Mouse (Mus musculus): ENCODE results near the gene Exosc2. TPM values are rescaled to one million over a fixed set of nuclear protein-coding genes. Genes with fewer than 3 reads are reported as not detected.

Exosc2 gene
- total and polyA plus RNA-seq, 2 experiments, result 6.3 to 10.4 TPM

DNA sequence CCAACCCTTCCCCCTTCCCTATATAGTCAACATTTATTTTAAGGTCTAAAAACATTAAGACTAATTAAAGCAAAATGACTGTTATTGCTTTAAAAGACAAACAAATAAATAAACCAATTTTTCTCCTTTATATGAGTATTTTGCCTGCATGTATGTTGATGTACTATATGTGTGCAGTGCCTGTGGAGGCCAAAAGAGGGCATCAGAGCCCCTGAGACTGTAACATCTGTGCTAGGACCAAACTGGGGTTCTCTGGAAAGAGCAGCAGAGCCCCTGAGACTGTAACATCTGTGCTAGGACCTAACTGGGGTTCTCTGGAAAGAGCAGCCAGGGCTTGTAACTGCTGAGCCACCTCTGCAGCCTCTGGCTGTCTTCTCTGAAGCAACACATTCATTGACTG is 27.7 kb downstream of the Exosc2 start:
- Histone ChIP-seq H3K4me1 (ENCODE audit: control insufficient read depth, insufficient read depth, low read length) (no peaks in the 10 kb centered on the region; the same call in 1 of the 2 replicates), H3K27me3 (ENCODE audit: control insufficient read depth, insufficient read depth, low read length) (no peaks in the 10 kb centered on the region), H3K79me2 (ENCODE audit: control insufficient read depth, insufficient read depth, low read length) (no peaks in the 10 kb centered on the region), H3K36me3 (ENCODE audit: control insufficient read depth, insufficient read depth, low read length) (peaks cover 13% of the 10 kb centered on the region; the same call in 1 of the 2 replicates), H3K4me3 (ENCODE audit: insufficient read depth, low read depth, low read length) (no peak overlapping the region), H3K9ac (ENCODE audit: low read depth, low read length) (no peak overlapping the region), H3K27ac (replicated peaks; ENCODE audit: insufficient read depth, low read depth, low read length) (no peak overlapping the region)
- TF ChIP-seq POLR2A (IDR thresholded peaks at IDR 0.05; ENCODE audit: extremely low read depth, insufficient read depth, low read length) (no peak), CTCF (IDR thresholded peaks at IDR 0.05; ENCODE audit: low read depth, low read length) (peak; percentile 42; the same call in 1 of the 2 replicates)
- no peak for DNase-seq (ENCODE audit: extremely low read depth, low read depth, low spot score)

- no peak for DNase-seq (ENCODE audit: extremely low read depth, low read depth, low spot score)
- Histone ChIP-seq H3K9ac (ENCODE audit: low read depth, low read length) (no peak overlapping the region), H3K27me3 (ENCODE audit: control insufficient read depth, insufficient read depth, low read length) (no peaks in the 10 kb centered on the region), H3K36me3 (ENCODE audit: control insufficient read depth, insufficient read depth, low read length) (peaks cover 8% of the 10 kb centered on the region), H3K4me1 (ENCODE audit: control insufficient read depth, insufficient read depth, low read length) (peaks cover 2% of the 10 kb centered on the region; the same call in 1 of the 2 replicates), H3K79me2 (ENCODE audit: control insufficient read depth, insufficient read depth, low read length) (peaks cover 6% of the 10 kb centered on the region), H3K4me3 (ENCODE audit: insufficient read depth, low read depth, low read length) (no peak overlapping the region), H3K27ac (replicated peaks; ENCODE audit: insufficient read depth, low read depth, low read length) (no peak overlapping the region)
- WGBS, result 50% methylated on average over 7 of the region's 7 CpGs
- TF ChIP-seq POLR2A (IDR thresholded peaks at IDR 0.05; ENCODE audit: extremely low read depth, insufficient read depth, low read length), result no peak
- no peak for TF ChIP-seq CTCF (IDR thresholded peaks at IDR 0.05; ENCODE audit: low read depth, low read length)
Observed at GRCm38 (mm10) chr2:31700545-31701446, 30.3 kb downstream of the Exosc2 start.

GRCm38 (mm10) chr2:31703226-31703625 is 32.7 kb downstream of the Exosc2 start:
- no peak overlapping the region for H3K4me3 ChIP-seq (ENCODE audit: insufficient read depth, low read depth, low read length)
- H3K79me2 ChIP-seq (ENCODE audit: control insufficient read depth, insufficient read depth, low read length), result peaks cover 9% of the 10 kb centered on the region
- H3K9ac ChIP-seq (ENCODE audit: low read depth, low read length), result no peak overlapping the region
- H3K27me3 ChIP-seq (ENCODE audit: control insufficient read depth, insufficient read depth, low read length), result no peaks in the 10 kb centered on the region
- peaks cover 4% of the 10 kb centered on the region; the same call in 1 of the 2 replicates for H3K4me1 ChIP-seq (ENCODE audit: control insufficient read depth, insufficient read depth, low read length)
- no peak overlapping the region for H3K27ac ChIP-seq (replicated peaks; ENCODE audit: insufficient read depth, low read depth, low read length)
- DNase-seq (ENCODE audit: extremely low read depth, low read depth, low spot score), result peak; percentile 71
- H3K36me3 ChIP-seq (ENCODE audit: control insufficient read depth, insufficient read depth, low read length), result peaks cover 2% of the 10 kb centered on the region; the same call in 1 of the 2 replicates
- TF ChIP-seq CTCF (IDR thresholded peaks at IDR 0.05; ENCODE audit: low read depth, low read length) (no peak), POLR2A (IDR thresholded peaks at IDR 0.05; ENCODE audit: extremely low read depth, insufficient read depth, low read length) (no peak)

DNA sequence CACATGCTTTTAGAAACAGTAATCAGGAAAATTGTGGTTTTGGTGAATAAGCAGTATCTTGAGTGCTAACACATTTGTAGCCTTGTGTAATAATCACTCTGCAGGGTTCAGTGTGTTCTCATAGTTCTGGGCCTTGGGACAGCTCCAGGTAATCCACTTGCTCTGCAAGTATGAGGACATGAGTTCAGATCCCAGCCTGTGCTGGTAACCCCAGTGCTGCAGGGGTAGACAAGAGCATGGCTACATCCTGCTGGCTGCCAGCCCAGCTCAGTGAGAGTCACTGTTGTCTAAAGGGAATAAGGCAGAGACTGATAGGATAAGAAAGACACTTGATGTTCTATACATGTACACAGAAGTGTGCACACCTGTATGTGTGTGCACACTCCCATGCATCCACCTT is 35.4 kb downstream of the Exosc2 start:
- H3K4me3 ChIP-seq (ENCODE audit: insufficient read depth, low read depth, low read length), result no peak overlapping the region
- TF ChIP-seq CTCF (IDR thresholded peaks at IDR 0.05; ENCODE audit: low read depth, low read length) (no peak), POLR2A (IDR thresholded peaks at IDR 0.05; ENCODE audit: extremely low read depth, insufficient read depth, low read length) (no peak)

GRCm38 (mm10) chr2:31706531-31706930 is 36.0 kb downstream of the Exosc2 start:
- Histone ChIP-seq H3K9ac (ENCODE audit: low read depth, low read length) (no peak overlapping the region), H3K36me3 (ENCODE audit: control insufficient read depth, insufficient read depth, low read length) (no peaks in the 10 kb centered on the region; the same call in 1 of the 2 replicates), H3K4me3 (ENCODE audit: insufficient read depth, low read depth, low read length) (no peak overlapping the region), H3K79me2 (ENCODE audit: control insufficient read depth, insufficient read depth, low read length) (peaks cover 9% of the 10 kb centered on the region), H3K27ac (replicated peaks; ENCODE audit: insufficient read depth, low read depth, low read length) (no peak overlapping the region), H3K27me3 (ENCODE audit: control insufficient read depth, insufficient read depth, low read length) (no peaks in the 10 kb centered on the region), H3K4me1 (ENCODE audit: control insufficient read depth, insufficient read depth, low read length) (peaks cover 4% of the 10 kb centered on the region; the same call in 1 of the 2 replicates)
- DNase-seq (ENCODE audit: extremely low read depth, low read depth, low spot score), result no peak
- TF ChIP-seq POLR2A (IDR thresholded peaks at IDR 0.05; ENCODE audit: extremely low read depth, insufficient read depth, low read length), result no peak
- no peak for TF ChIP-seq CTCF (IDR thresholded peaks at IDR 0.05; ENCODE audit: low read depth, low read length)
- 22% methylated on average over 2 of the region's 2 CpGs for WGBS

More for the DNA sequence above, 35.4 kb downstream of the Exosc2 start:
- Histone ChIP-seq H3K4me1 (ENCODE audit: control insufficient read depth, insufficient read depth, low read length) (peaks cover 4% of the 10 kb centered on the region; the same call in 1 of the 2 replicates), H3K79me2 (ENCODE audit: control insufficient read depth, insufficient read depth, low read length) (peaks cover 9% of the 10 kb centered on the region), H3K36me3 (ENCODE audit: control insufficient read depth, insufficient read depth, low read length) (no peaks in the 10 kb centered on the region; the same call in 1 of the 2 replicates), H3K27ac (replicated peaks; ENCODE audit: insufficient read depth, low read depth, low read length) (no peak overlapping the region), H3K9ac (ENCODE audit: low read depth, low read length) (no peak overlapping the region), H3K27me3 (ENCODE audit: control insufficient read depth, insufficient read depth, low read length) (no peaks in the 10 kb centered on the region)
- DNase-seq (ENCODE audit: extremely low read depth, low read depth, low spot score), result peak; percentile 39

DNA sequence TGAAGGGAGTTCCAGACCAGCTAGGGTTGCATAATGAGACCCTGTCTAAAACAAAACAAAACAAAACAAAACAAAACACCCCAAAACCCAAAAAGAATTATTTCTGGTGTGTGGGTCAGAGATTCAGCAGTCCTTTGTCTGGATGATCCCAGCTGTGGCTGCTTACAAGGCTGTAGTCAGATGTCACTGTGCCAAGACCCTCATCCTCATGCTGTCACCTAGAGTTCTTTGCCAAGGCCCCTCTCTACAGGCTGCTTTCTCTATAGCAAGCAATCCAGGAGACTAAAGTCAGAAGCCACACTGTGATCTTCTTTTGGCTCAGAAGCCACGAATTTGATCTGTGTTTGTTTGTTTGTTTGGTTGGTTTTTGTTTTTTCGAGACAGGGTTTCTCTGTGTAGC is 42.2 kb downstream of the Exosc2 start:
- H3K27me3 ChIP-seq (ENCODE audit: control insufficient read depth, insufficient read depth, low read length), result no peaks in the 10 kb centered on the region
- peaks cover 14% of the 10 kb centered on the region; the same call in 1 of the 2 replicates for H3K79me2 ChIP-seq (ENCODE audit: control insufficient read depth, insufficient read depth, low read length)
- H3K4me3 ChIP-seq (ENCODE audit: insufficient read depth, low read depth, low read length), result no peak overlapping the region
- H3K27ac ChIP-seq (replicated peaks; ENCODE audit: insufficient read depth, low read depth, low read length), result no peak overlapping the region
- TF ChIP-seq CTCF (IDR thresholded peaks at IDR 0.05; ENCODE audit: low read depth, low read length) (no peak), POLR2A (IDR thresholded peaks at IDR 0.05; ENCODE audit: extremely low read depth, insufficient read depth, low read length) (no peak)
- no peaks in the 10 kb centered on the region for H3K4me1 ChIP-seq (ENCODE audit: control insufficient read depth, insufficient read depth, low read length)
- DNase-seq (ENCODE audit: extremely low read depth, low read depth, low spot score), result no peak
- H3K36me3 ChIP-seq (ENCODE audit: control insufficient read depth, insufficient read depth, low read length), result 0 out of 2 replicates have a peak, but pooled peaks cover 1% of the 10 kb centered on the region
- 90% methylated on average over 2 of the region's 2 CpGs for WGBS
- H3K9ac ChIP-seq (ENCODE audit: low read depth, low read length), result no peak overlapping the region

All from liver, adult 2 months (tissue).